8 mouse cellular contexts compared by ENCODE assay signal in the genomic region with DNA sequence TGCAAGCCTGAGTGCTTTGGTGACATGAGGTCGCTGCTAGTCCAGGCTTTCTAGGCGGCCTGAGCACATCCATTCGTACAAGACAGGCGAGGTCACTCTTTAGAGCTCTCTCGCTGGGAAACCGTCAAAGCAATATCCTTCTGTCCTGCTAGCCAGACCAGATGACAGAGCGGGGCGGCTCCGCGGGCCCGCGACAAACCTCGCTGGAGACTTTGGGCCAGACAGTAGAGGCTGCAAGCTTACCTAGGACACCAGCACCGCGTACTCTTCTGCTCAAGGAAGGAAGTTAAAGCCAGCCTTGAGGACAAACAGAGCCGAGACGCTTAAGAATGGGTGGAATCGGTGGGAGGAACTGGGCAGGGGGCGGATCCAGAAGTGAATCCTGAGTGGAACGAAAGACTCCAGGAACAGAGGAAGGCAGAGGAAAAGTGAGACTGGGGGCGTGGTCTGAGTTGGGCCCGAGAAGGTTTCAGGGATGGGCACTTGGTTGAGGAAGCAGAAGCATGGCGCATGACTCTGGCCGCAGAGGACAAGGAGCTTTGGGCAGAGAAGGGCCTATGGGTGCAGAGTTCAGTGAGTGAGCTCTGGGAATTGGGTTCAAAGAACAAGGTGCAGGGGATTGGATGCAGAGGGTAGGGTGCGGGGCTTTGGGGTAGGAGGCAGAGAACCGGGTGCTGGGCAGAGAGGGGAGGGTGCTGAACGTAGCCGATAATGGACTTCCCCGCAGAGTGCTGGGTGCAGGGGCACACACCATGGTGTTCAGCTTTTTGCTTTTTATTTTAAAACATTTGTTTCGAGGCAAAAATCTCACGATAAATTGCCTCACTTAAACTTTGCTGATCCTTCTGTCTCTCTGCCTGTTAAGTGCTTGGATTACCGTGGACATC. TPM values are rescaled to one million over a fixed set of nuclear protein-coding genes. Genes with fewer than 3 reads are reported as not detected.
A peak's percentile ranks its signal among the peaks of the same experiment; 100 is the strongest.
DNase-seq lines count a peak whose midpoint lies in the region; ATAC-seq lines count a peak whose summit lies in the region.

TSS of gene Eci3 (minus strand) at position 300 of the 887 bp plus-strand sequence.

- ATAC-seq in common myeloid progenitor, adult 5-6 weeks (replicated peaks; ENCODE audit: low read depth, poor library complexity, severe bottlenecking) = peak; percentile 69
- peak; percentile 91 for ATAC-seq in granulocyte monocyte progenitor cell, adult 5-6 weeks (replicated peaks; ENCODE audit: poor library complexity, severe bottlenecking)
- ATAC-seq in intestine, embryonic 15.5 days = peak; percentile 89
- no peak for ATAC-seq in liver, embryonic 15.5 days (ENCODE audit: insufficient read depth)
- no peak for ATAC-seq in erythroblast, adult 5-6 weeks (replicated peaks; ENCODE audit: low FRiP score, poor library complexity, severe bottlenecking)

- H3K36me3 ChIP-seq in intestine, embryonic 15.5 days = no peaks in the 10 kb centered on the region
- no peaks in the 10 kb centered on the region for H3K36me3 ChIP-seq in liver, embryonic 15.5 days (replicated peaks)

- peak; percentile 12 to 13 for DNase-seq in cerebellum, postnatal 25 days
- DNase-seq in cerebellum, adult 11-12 months = no peak
- peak; percentile 63 for DNase-seq in neural tube, embryonic 10.5 days (ENCODE audit: extremely low spot score, low spot score)

- H3K4me1 ChIP-seq in intestine, embryonic 15.5 days (replicated peaks) = peaks cover 4% of the 10 kb centered on the region; the same call in 1 of the 2 replicates
- peaks cover 9% of the 10 kb centered on the region; the same call in 1 of the 2 replicates for H3K4me1 ChIP-seq in liver, embryonic 15.5 days (replicated peaks)

- H3K4me2 ChIP-seq in intestine, embryonic 15.5 days (replicated peaks) = peak within 1 kb of the TSS; percentile 87
- H3K4me2 ChIP-seq in liver, embryonic 15.5 days = peak within 1 kb of the TSS; percentile 63

- H3K9ac ChIP-seq in intestine, embryonic 15.5 days = peak within 1 kb of the TSS; percentile 49
- no peak within 1 kb of the TSS for H3K9ac ChIP-seq in liver, embryonic 15.5 days

- H3K27me3 ChIP-seq in intestine, embryonic 15.5 days (replicated peaks) = no peaks in the 10 kb centered on the region; the same call in 1 of the 2 replicates
- peaks cover 38% of the 10 kb centered on the region for H3K27me3 ChIP-seq in liver, embryonic 15.5 days

- 2% methylated on average over 32 of the region's 32 CpGs for WGBS in intestine, embryonic 15.5 days
- 3% methylated on average over 32 of the region's 32 CpGs for WGBS in liver, embryonic 15.5 days (ENCODE audit: insufficient replicate concordance)

- H3K9me3 ChIP-seq in intestine, embryonic 15.5 days = no peaks in the 10 kb centered on the region
- no peaks in the 10 kb centered on the region for H3K9me3 ChIP-seq in liver, embryonic 15.5 days (replicated peaks)

- H3K4me3 ChIP-seq in intestine, embryonic 15.5 days (replicated peaks) = peak within 1 kb of the TSS; percentile 43
- peak within 1 kb of the TSS; percentile 35 for H3K4me3 ChIP-seq in liver, embryonic 15.5 days (replicated peaks)

- H3K27ac ChIP-seq in intestine, embryonic 15.5 days = no peak within 1 kb of the TSS
- H3K27ac ChIP-seq in liver, embryonic 15.5 days (replicated peaks) = no peak within 1 kb of the TSS

RNA-seq across cellular contexts. Expression of gene Eci3, which starts in this region (rescaled TPM):
- not detected in 2 replicates for total RNA-seq in common myeloid progenitor, adult 5-6 weeks (2017)
- total RNA-seq in granulocyte monocyte progenitor cell, adult 5-6 weeks (2014; fragmentation: Nextera tagmentation) = not detected in 2 replicates
- total RNA-seq in granulocyte monocyte progenitor cell, adult 5-6 weeks (2017) = not detected in 2 replicates
- 2.8 and 2.9 TPM in 2 replicates for polyA plus RNA-seq in intestine, embryonic 15.5 days (2015; fragmentation: Nextera tagmentation; extraction: Ambion mirVana)
- not detected in 2 replicates for polyA plus RNA-seq in liver, embryonic 15.5 days (2015; fragmentation: Nextera tagmentation; extraction: Ambion mirVana)
- total RNA-seq in erythroblast, adult 5-6 weeks (2015; ENCODE audit: low replicate concordance) = not detected in 2 replicates
- not detected in 2 replicates for total RNA-seq in erythroblast, adult 5-6 weeks (2017; ENCODE audit: low replicate concordance)

Comparison
In these comparisons a context has a peak if more than half of its experiments do, and no peak if none do; other contexts are left out.
1. Peak in ATAC-seq in common myeloid progenitor, adult 5-6 weeks; RNA of the gene not detected or under 1 TPM.
2. Peak in ATAC-seq in granulocyte monocyte progenitor cell, adult 5-6 weeks; RNA of the gene not detected or under 1 TPM.